Mouse (Mus musculus) limb, embryonic 12.5 days (tissue): ENCODE data around the gene Antxr2. TPM values are rescaled to one million over a fixed set of nuclear protein-coding genes. Genes with fewer than 3 reads are reported as not detected.
A peak's percentile ranks its signal among the peaks of the same experiment; 100 is the strongest.

Source experiments
- ATAC-seq: fragments of 200-750 bp; cut with Nextera tagmentation; 2 replicates; pipeline ENCODE4 v1.8.0; 2017; ENCODE audit warnings: low read depth, moderate TSS enrichment; ENCODE audit not compliant: insufficient number of reproducible peaks, insufficient read depth, low FRiP score, low TSS enrichment
- H3K27ac ChIP-seq: fragments of 300-500 bp; sonication (generic); 2 replicates; pipeline ENCODE4 v1.5.1; 2016; ENCODE audit warnings: mild to moderate bottlenecking, moderate library complexity
- H3K27me3 ChIP-seq: fragments of 300-500 bp; sonication (generic); 2 replicates; pipeline ENCODE4 v1.6.1; 2016; ENCODE audit warnings: mild to moderate bottlenecking, moderate library complexity
- H3K36me3 ChIP-seq: fragments of 300-500 bp; sonication (generic); 2 replicates; pipeline ENCODE4 v1.6.1; 2016; ENCODE audit warnings: mild to moderate bottlenecking, moderate library complexity
- H3K4me1 ChIP-seq: fragments of 300-500 bp; sonication (generic); replicated peaks from 2 replicates; pipeline ENCODE4 v1.6.1; 2016
- H3K4me2 ChIP-seq: fragments of 300-500 bp; sonication (generic); 2 replicates; pipeline ENCODE4 v1.6.1; 2016; ENCODE audit warnings: mild to moderate bottlenecking, moderate library complexity
- H3K4me3 ChIP-seq: fragments of 300-500 bp; sonication (generic); replicated peaks from 2 replicates; pipeline ENCODE4 v1.5.1; 2016; ENCODE audit warnings: mild to moderate bottlenecking
- H3K9ac ChIP-seq: fragments of 300-500 bp; sonication (generic); replicated peaks from 2 replicates; pipeline ENCODE4 v1.6.1; 2016; ENCODE audit warnings: mild to moderate bottlenecking, moderate library complexity
- H3K9me3 ChIP-seq: fragments of 300-500 bp; sonication (generic); 2 replicates; pipeline ENCODE4 v1.6.1; 2016; ENCODE audit warnings: mild to moderate bottlenecking, moderate library complexity
- WGBS: fragments of 180-500 bp; shearing (Covaris S2); methylation state at CpG from one replicate; pipeline ENCODE4 v1.1.7; 2016; 5-methylcytosine and 5-hydroxymethylcytosine counted together
- polyA plus RNA-seq: library from polyadenylated mRNA; unstranded; fragments of >200 nt; fragmentation: Nextera tagmentation; extraction: Ambion mirVana; gene quantifications from 2 replicates; pipeline ENCODE4 v1.2.1, GENCODE M21; 2016

Antxr2 gene
- polyA plus RNA-seq, 1 experiment from 2014 or later: 28.9 TPM

GRCm38 (mm10) chr5:98025921-98026320, 4.9 kb downstream of the Antxr2 start:
- Histone ChIP-seq H3K36me3 (peaks cover 42% of the 10 kb centered on the region), H3K9me3 (no peaks in the 10 kb centered on the region), H3K9ac (no peak overlapping the region), H3K4me3 (no peak overlapping the region), H3K27ac (no peak overlapping the region), H3K4me1 (peaks cover 18% of the 10 kb centered on the region), H3K27me3 (no peaks in the 10 kb centered on the region), H3K4me2 (no peak overlapping the region)
- no peak for ATAC-seq
- WGBS: 100% methylated on average over 2 of the region's 2 CpGs

- peaks cover 56% of the 10 kb centered on the region for H3K36me3 ChIP-seq
- no peak overlapping the region for H3K4me2 ChIP-seq
- H3K27ac ChIP-seq: no peak overlapping the region
- H3K9me3 ChIP-seq: no peaks in the 10 kb centered on the region
- peaks cover 14% of the 10 kb centered on the region for H3K4me1 ChIP-seq
- no peak overlapping the region for H3K4me3 ChIP-seq
- H3K27me3 ChIP-seq: no peaks in the 10 kb centered on the region
- H3K9ac ChIP-seq: no peak overlapping the region
- ATAC-seq: no peak
- 96% methylated on average over 2 of the region's 2 CpGs for WGBS
These were observed 6.3 kb downstream of the Antxr2 start for GRCm38 (mm10) chr5:98024545-98024944.

GRCm38 (mm10) chr5:98021518-98021917, 9.3 kb downstream of the Antxr2 start:
- ATAC-seq: no peak
- 92% methylated on average over 4 of the region's 4 CpGs for WGBS
- no peak overlapping the region for H3K4me3 ChIP-seq
- no peaks in the 10 kb centered on the region for H3K9me3 ChIP-seq
- H3K4me1 ChIP-seq: no peaks in the 10 kb centered on the region
- no peak overlapping the region for H3K27ac ChIP-seq
- no peak overlapping the region for H3K9ac ChIP-seq
- no peaks in the 10 kb centered on the region for H3K27me3 ChIP-seq
- no peak overlapping the region for H3K4me2 ChIP-seq
- H3K36me3 ChIP-seq: peaks cover 63% of the 10 kb centered on the region

- H3K27ac ChIP-seq: no peak overlapping the region
- H3K4me2 ChIP-seq: no peak overlapping the region
- H3K9ac ChIP-seq: no peak overlapping the region
- H3K4me1 ChIP-seq: no peaks in the 10 kb centered on the region
- H3K4me3 ChIP-seq: no peak overlapping the region
- no peaks in the 10 kb centered on the region for H3K9me3 ChIP-seq
- no peaks in the 10 kb centered on the region for H3K27me3 ChIP-seq
- H3K36me3 ChIP-seq: peaks cover 61% of the 10 kb centered on the region
- no peak for ATAC-seq
These were observed 10.2 kb downstream of the Antxr2 start for GRCm38 (mm10) chr5:98020658-98021057.

- Histone ChIP-seq H3K36me3 (peaks cover 48% of the 10 kb centered on the region), H3K4me3 (no peak overlapping the region), H3K4me1 (no peaks in the 10 kb centered on the region), H3K9me3 (no peaks in the 10 kb centered on the region), H3K27ac (no peak overlapping the region), H3K4me2 (no peak overlapping the region), H3K27me3 (no peaks in the 10 kb centered on the region), H3K9ac (no peak overlapping the region)
- 33% methylated on average over 1 of the region's 1 CpGs for WGBS
- ATAC-seq: no peak
These were observed 11.4 kb downstream of the Antxr2 start for GRCm38 (mm10) chr5:98019396-98019795.

GRCm38 (mm10) chr5:98018162-98018561, 12.7 kb downstream of the Antxr2 start:
- no peak overlapping the region for H3K27ac ChIP-seq
- H3K9ac ChIP-seq: no peak overlapping the region
- no peaks in the 10 kb centered on the region for H3K27me3 ChIP-seq
- no peaks in the 10 kb centered on the region for H3K9me3 ChIP-seq
- peaks cover 42% of the 10 kb centered on the region for H3K36me3 ChIP-seq
- no peak overlapping the region for H3K4me3 ChIP-seq
- ATAC-seq: no peak
- whole genome bisulfite sequencing: 84% methylated on average over 6 of the region's 6 CpGs
- no peaks in the 10 kb centered on the region for H3K4me1 ChIP-seq
- H3K4me2 ChIP-seq: no peak overlapping the region

GRCm38 (mm10) chr5:98016247-98017203, 14.3 kb downstream of the Antxr2 start:
- H3K27me3 ChIP-seq: no peaks in the 10 kb centered on the region
- H3K4me2 ChIP-seq: no peak overlapping the region
- 89% methylated on average over 20 of the region's 20 CpGs for WGBS
- ATAC-seq: no peak
- H3K36me3 ChIP-seq: peaks cover 37% of the 10 kb centered on the region
- H3K4me3 ChIP-seq: no peak overlapping the region
- no peak overlapping the region for H3K9ac ChIP-seq
- H3K27ac ChIP-seq: no peak overlapping the region
- H3K9me3 ChIP-seq: no peaks in the 10 kb centered on the region
- H3K4me1 ChIP-seq: no peaks in the 10 kb centered on the region

- Histone ChIP-seq H3K4me2 (no peak overlapping the region), H3K9ac (no peak overlapping the region), H3K27ac (no peak overlapping the region), H3K9me3 (no peaks in the 10 kb centered on the region), H3K4me3 (no peak overlapping the region), H3K27me3 (no peaks in the 10 kb centered on the region), H3K36me3 (peaks cover 27% of the 10 kb centered on the region), H3K4me1 (peaks cover 11% of the 10 kb centered on the region)
- WGBS: 94% methylated on average over 8 of the region's 8 CpGs
- ATAC-seq: no peak
These were observed 25.1 kb downstream of the Antxr2 start for GRCm38 (mm10) chr5:98005751-98006150.

GRCm38 (mm10) chr5:97999261-97999824, 31.5 kb downstream of the Antxr2 start:
- ATAC-seq: no peak
- Histone ChIP-seq H3K27me3 (no peaks in the 10 kb centered on the region), H3K27ac (no peak overlapping the region), H3K4me2 (no peak overlapping the region), H3K4me1 (peaks cover 14% of the 10 kb centered on the region), H3K9ac (no peak overlapping the region), H3K36me3 (peaks cover 19% of the 10 kb centered on the region; the same call in 1 of the 2 replicates), H3K4me3 (no peak overlapping the region), H3K9me3 (no peaks in the 10 kb centered on the region)
- WGBS: 64% methylated on average over 2 of the region's 2 CpGs

- WGBS: 47% methylated on average over 6 of the region's 6 CpGs
- ATAC-seq: no peak; the same call in 1 of the 2 replicates
- H3K4me1 ChIP-seq: peaks cover 3% of the 10 kb centered on the region; the same call in 1 of the 2 replicates
- H3K27ac ChIP-seq: no peak overlapping the region
- H3K27me3 ChIP-seq: no peaks in the 10 kb centered on the region
- no peak overlapping the region for H3K4me3 ChIP-seq
- H3K9ac ChIP-seq: no peak overlapping the region
- H3K4me2 ChIP-seq: no peak overlapping the region
- no peaks in the 10 kb centered on the region for H3K9me3 ChIP-seq
- H3K36me3 ChIP-seq: peaks cover 8% of the 10 kb centered on the region; the same call in 1 of the 2 replicates
These were observed 34.2 kb downstream of the Antxr2 start for GRCm38 (mm10) chr5:97996500-97997176.

GRCm38 (mm10) chr5:97995881-97996280, 35.0 kb downstream of the Antxr2 start:
- Histone ChIP-seq H3K4me3 (no peak overlapping the region), H3K4me2 (no peak overlapping the region), H3K9ac (no peak overlapping the region), H3K27ac (peak overlapping the region; percentile 26; the same call in 1 of the 2 replicates), H3K4me1 (peaks cover 3% of the 10 kb centered on the region; the same call in 1 of the 2 replicates), H3K9me3 (no peaks in the 10 kb centered on the region), H3K27me3 (no peaks in the 10 kb centered on the region), H3K36me3 (peaks cover 5% of the 10 kb centered on the region; the same call in 1 of the 2 replicates)
- peak; percentile 71 for ATAC-seq
- WGBS: 51% methylated on average over 4 of the region's 4 CpGs
